ENCODE assay signal across 10 mouse cellular contexts in the genomic region with DNA sequence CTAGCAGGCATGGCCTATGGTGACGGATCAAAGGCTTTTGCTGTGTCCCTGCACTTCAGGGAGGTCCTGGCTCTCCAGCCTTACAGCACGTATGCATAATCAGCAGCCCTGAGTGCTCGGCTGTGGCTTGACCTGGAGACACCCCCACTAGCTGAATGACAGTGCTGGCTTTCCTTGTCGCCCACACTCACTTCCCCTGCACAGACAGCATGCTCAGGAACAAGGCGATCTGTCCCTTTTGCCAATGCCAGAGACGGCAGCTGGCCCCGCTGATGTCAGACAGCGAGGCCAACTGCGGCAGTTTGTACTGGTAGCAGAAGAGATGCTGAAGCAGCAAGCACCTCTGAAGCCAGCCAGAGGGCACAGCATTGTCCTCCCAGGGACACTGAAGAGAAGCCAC. TPM values are rescaled to one million over a fixed set of nuclear protein-coding genes. Genes with fewer than 3 reads are reported as not detected.
DNase-seq lines count a peak whose midpoint lies in the region; ATAC-seq lines count a peak whose summit lies in the region.
"Had no signal": no experiment of that assay in that cellular context is flagged by ENCODE, and none has a peak within 500 bp of the region (broad histone marks: within the 10 kb centered on the region; RNA-seq: fewer than 3 reads in every experiment).

No protein-coding gene starts in this region.

- no peak overlapping the region for H3K4me2 ChIP-seq in hindbrain, embryonic 13.5 days
- H3K4me2 ChIP-seq: liver, embryonic 13.5 days had no signal

- no peaks in the 10 kb centered on the region for H3K9me3 ChIP-seq in hindbrain, embryonic 13.5 days
- H3K9me3 ChIP-seq: liver, embryonic 13.5 days had no signal

- no peak overlapping the region for H3K27ac ChIP-seq in hindbrain, embryonic 13.5 days
- H3K27ac ChIP-seq: liver, embryonic 13.5 days had no signal

- no peaks in the 10 kb centered on the region for H3K27me3 ChIP-seq in hindbrain, embryonic 13.5 days

- peak; percentile 57 for DNase-seq in gastrocnemius, postnatal 25 days
- DNase-seq in gastrocnemius, postnatal 4 days (ENCODE audit: low spot score in 2 of 2): no peak
- peak; percentile 20 for DNase-seq in A20 (ENCODE audit: low read depth, low spot score)
- peak; percentile 87 to 90 for DNase-seq in cerebellum, postnatal 10 days
- DNase-seq in layer of hippocampus, postnatal 14 days (ENCODE audit: low spot score in 2 of 2): peak; percentile 75 to 87
- no peak for DNase-seq in thymus, postnatal 10 days (ENCODE audit: low spot score in 2 of 2)
- DNase-seq in Muller cell, postnatal 12 days (ENCODE audit: inconsistent ontology term): no peak
- DNase-seq: kidney, adult 18-20 months; liver, embryonic 13.5 days had no signal

- WGBS in hindbrain, embryonic 13.5 days: 60% methylated on average over 9 of the region's 9 CpGs

- ATAC-seq in hindbrain, embryonic 13.5 days (ENCODE audit: low FRiP score): no peak

- no peak overlapping the region for H3K9ac ChIP-seq in hindbrain, embryonic 13.5 days
- H3K9ac ChIP-seq: liver, embryonic 13.5 days had no signal

- H3K4me3 ChIP-seq in hindbrain, embryonic 13.5 days: no peak overlapping the region
- H3K4me3 ChIP-seq: liver, embryonic 13.5 days had no signal

- H3K4me1 ChIP-seq in hindbrain, embryonic 13.5 days (replicated peaks): peaks cover 6% of the 10 kb centered on the region; the same call in 1 of the 2 replicates

- H3K36me3 ChIP-seq in hindbrain, embryonic 13.5 days: no peaks in the 10 kb centered on the region
- H3K36me3 ChIP-seq: liver, embryonic 13.5 days had no signal

RNA-seq across cellular contexts. Expression of a gene that starts 12.1 kb away (rescaled TPM):
- total RNA-seq in gastrocnemius, postnatal 25 days (2021): 1 to 10 TPM; 5.3 to 6.1 TPM
- 10 to 100 TPM; 13.1 to 15.8 TPM for total RNA-seq in gastrocnemius, postnatal 4 days (2021)
- 10 to 100 TPM; 79.3 to 83.0 TPM for total RNA-seq in layer of hippocampus, postnatal 14 days (2021)
- 23.0 and 25.5 TPM in 2 replicates for polyA plus RNA-seq in hindbrain, embryonic 13.5 days (2015; fragmentation: Nextera tagmentation; extraction: Ambion mirVana)

RNA-seq across cellular contexts. Expression of a gene that starts 46.7 kb away (rescaled TPM):
- total RNA-seq in gastrocnemius, postnatal 25 days (2021): 100 to 1,000 TPM; 775 to 816 TPM
- 100 to 1,000 TPM; 830 to 852 TPM for total RNA-seq in gastrocnemius, postnatal 4 days (2021)
- 100 to 1,000 TPM; 434 to 440 TPM for total RNA-seq in layer of hippocampus, postnatal 14 days (2021)
- polyA plus RNA-seq in hindbrain, embryonic 13.5 days (2015; fragmentation: Nextera tagmentation; extraction: Ambion mirVana): 734 and 738 TPM in 2 replicates

RNA-seq across cellular contexts. Expression of a gene that starts 51.3 kb away (rescaled TPM):
- under 1 TPM; 0.08 to 0.46 TPM for total RNA-seq in gastrocnemius, postnatal 25 days (2021)
- under 1 TPM; 0.44 to 0.49 TPM for total RNA-seq in gastrocnemius, postnatal 4 days (2021)
- under 1 TPM; 0.12 to 0.16 TPM for total RNA-seq in layer of hippocampus, postnatal 14 days (2021)
- polyA plus RNA-seq in hindbrain, embryonic 13.5 days (2015; fragmentation: Nextera tagmentation; extraction: Ambion mirVana): 0.38 and 0.48 TPM in 2 replicates

Comparison
In these comparisons a context has a peak if more than half of its experiments do, and no peak if none do; other contexts are left out.
1. DNase-seq: peak in gastrocnemius, postnatal 25 days (single experiment), A20 (single experiment), cerebellum, postnatal 10 days (2 of 2) and layer of hippocampus, postnatal 14 days (2 of 2); none in gastrocnemius, postnatal 4 days (0 of 2), thymus, postnatal 10 days (0 of 2) and Muller cell, postnatal 12 days (single experiment).
2. RNA of a gene that starts 12.1 kb away (total RNA-seq): 79.3 to 83.0 TPM in layer of hippocampus, postnatal 14 days; 13.1 to 15.8 TPM in gastrocnemius, postnatal 4 days and 5.3 to 6.1 TPM in gastrocnemius, postnatal 25 days; every median in the first group is over 4 times any median in the second.